Mouse (Mus musculus): ENCODE measurements around the gene Ninj2.

Gene Ninj2

GRCm38 (mm10) chr6:120179044-120179755 is 86.0 kb downstream of the Ninj2 start:
- DNase-seq (ENCODE audit: low spot score in 2 of 2), result no peak

GRCm38 (mm10) chr6:120179756-120180206 is 86.6 kb downstream of the Ninj2 start:
- DNase-seq (ENCODE audit: low spot score in 2 of 2), result no peak

- no peak for DNase-seq (ENCODE audit: low spot score in 2 of 2)
Observed at GRCm38 (mm10) chr6:120180492-120180891, 87.3 kb downstream of the Ninj2 start.

DNA sequence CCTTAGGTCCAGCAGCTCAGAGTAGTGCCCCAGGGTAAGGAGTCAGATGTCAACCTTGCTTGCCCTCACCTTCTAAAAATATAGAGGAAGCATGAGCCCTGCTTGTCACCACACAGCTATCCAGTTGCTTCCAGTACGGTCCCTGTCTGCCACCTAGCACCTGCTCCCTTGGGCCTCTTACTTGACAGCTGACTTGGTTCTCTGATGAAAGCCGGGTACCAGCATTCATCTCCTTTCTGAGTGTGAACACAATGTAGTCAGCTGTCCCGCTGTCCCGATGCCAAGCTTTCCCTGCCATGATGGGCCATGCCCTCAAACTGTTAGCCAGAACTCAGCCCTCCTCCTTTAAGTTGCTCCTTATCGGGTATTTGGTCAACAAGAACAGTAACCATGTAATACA is 89.0 kb downstream of the Ninj2 start:
- DNase-seq (ENCODE audit: low spot score in 2 of 2), result no peak

DNA sequence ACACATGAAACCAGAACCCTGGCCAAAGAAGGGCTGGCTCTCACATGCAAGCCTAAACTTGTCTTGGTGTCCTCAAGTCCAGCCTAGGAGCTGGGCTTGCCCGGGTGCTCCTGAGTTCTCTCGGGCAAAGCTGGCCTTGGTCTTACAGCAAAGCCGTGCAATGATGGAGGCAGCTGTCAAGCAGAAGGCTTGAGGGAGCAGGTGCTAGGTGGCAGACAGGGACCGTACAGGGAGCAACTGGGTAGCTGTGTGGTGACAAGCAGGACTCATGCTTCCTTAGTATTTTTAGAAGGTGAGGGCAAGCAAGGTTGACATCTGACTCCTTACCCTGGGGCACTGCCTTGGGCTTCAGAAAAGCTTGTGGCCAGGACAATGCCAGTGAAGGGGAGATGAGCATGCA is 90.6 kb downstream of the Ninj2 start:
- DNase-seq (ENCODE audit: low spot score in 2 of 2), result no peak

DNA sequence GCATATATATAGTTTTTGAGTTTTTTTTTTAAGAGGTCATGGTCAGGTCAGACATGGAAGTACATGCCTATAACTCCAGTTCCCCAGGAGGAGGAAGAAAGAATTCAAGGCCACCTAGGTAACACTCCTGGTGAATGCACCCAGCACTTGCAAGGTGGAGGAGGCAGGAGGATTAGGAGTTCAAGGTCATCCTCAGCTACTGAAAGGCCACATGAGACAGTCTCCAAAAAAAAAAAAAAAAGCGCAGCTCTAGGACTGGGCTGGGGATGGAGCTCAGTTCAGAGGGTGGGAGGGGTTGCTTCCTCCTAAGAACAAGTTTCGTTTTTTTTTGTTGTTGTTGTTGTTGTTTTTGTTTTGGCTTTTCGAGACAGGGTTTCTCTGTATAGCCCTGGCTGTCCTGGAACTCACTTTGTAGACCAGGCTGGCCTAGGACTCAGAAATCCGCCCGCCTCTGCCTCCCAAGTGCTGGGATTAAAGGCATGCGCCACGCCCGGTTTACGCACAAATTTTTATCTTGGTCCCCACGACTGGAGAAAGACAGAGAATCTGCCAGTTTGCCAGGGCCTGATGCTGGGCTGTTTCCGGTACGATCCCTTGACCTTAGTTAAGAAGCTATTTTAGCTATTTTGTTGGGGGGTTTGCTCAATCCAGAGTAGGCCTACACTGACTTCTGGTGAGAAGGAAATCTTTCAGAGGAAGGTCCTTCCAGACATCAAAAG is 92.0 kb downstream of the Ninj2 start:
- DNase-seq (ENCODE audit: low spot score in 2 of 2), result no peak

GRCm38 (mm10) chr6:120185756-120186155 is 92.6 kb downstream of the Ninj2 start:
- DNase-seq (ENCODE audit: low spot score in 2 of 2), result no peak

- DNase-seq (ENCODE audit: low spot score in 2 of 2), result no peak
Observed at GRCm38 (mm10) chr6:120186594-120186993, 93.4 kb downstream of the Ninj2 start.

GRCm38 (mm10) chr6:120187587-120188176 is 94.5 kb downstream of the Ninj2 start:
- no peak for DNase-seq (ENCODE audit: low spot score in 2 of 2)

GRCm38 (mm10) chr6:120188376-120189235 is 95.5 kb downstream of the Ninj2 start:
- no peak for DNase-seq (ENCODE audit: low spot score in 2 of 2)

GRCm38 (mm10) chr6:120189287-120189686 is 96.1 kb downstream of the Ninj2 start:
- DNase-seq (ENCODE audit: low spot score in 2 of 2), result no peak

GRCm38 (mm10) chr6:120190365-120190764 is 97.2 kb downstream of the Ninj2 start:
- no peak for DNase-seq (ENCODE audit: low spot score in 2 of 2)

GRCm38 (mm10) chr6:120190912-120191311 is 97.8 kb downstream of the Ninj2 start:
- no peak for DNase-seq (ENCODE audit: low spot score in 2 of 2)

DNA sequence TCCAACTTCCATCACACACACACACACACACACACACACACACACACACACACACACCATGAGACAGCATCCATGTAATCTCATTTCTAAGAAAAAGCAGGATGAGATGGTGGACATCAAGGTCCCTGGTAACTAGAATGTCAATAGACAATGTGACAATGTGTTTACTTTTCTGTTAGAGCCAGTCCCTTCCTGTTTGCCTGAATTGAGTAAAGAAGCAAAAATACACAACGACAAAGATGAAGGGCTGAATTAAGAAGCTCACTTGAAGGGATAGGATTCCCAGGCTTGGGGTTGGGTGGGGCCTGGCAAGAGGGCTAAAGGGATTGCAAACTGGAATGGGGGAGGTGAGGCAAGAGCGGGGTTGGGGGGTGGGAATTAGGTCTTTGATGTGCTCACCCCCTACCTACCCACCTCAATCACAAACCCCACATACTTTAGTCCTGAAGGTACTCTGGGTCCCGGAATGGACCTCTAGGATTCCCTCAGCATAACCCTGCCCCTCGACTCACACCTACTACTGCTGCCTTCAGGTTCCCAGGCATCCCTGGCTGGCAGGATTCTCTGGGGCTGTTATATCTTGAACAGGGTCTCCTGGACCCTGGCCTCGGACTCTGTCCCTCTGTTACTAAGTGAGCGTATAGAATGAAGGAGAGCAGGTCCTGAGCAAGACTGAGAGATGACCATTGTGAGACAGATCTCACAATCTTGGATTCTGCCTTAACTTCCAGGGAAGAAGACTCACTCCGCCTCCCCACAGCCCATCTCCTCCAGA is 98.4 kb downstream of the Ninj2 start:
- no peak for DNase-seq (ENCODE audit: low spot score in 2 of 2)

GRCm38 (mm10) chr6:120192211-120192870 is 99.2 kb downstream of the Ninj2 start:
- DNase-seq (ENCODE audit: low spot score in 2 of 2), result no peak

- DNase-seq (ENCODE audit: low spot score in 2 of 2), result peak; percentile 61 to 77
Observed at GRCm38 (mm10) chr6:120193174-120193573, 100.0 kb downstream of the Ninj2 start.

DNA sequence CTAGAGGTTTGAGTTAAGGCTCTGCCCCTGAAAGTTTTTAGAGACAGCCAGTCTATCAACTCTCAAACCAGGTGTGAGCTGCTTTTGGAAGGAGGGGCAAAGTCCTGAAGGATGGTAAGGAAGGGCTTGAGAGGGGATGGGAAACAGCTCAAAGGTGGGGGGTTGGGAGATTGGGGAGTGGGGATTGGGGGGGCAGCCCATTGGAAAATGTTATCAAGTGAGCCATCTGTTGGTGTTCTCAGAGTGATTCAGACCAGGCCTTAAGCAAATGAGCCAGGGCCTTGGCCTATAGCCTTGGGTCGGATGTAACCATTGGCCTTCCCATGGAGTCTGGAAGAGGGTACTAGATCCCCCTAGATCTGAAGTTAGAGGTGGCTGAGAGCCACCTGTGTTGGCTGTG is 100.6 kb downstream of the Ninj2 start:
- DNase-seq (ENCODE audit: low spot score in 2 of 2), result no peak

DNA sequence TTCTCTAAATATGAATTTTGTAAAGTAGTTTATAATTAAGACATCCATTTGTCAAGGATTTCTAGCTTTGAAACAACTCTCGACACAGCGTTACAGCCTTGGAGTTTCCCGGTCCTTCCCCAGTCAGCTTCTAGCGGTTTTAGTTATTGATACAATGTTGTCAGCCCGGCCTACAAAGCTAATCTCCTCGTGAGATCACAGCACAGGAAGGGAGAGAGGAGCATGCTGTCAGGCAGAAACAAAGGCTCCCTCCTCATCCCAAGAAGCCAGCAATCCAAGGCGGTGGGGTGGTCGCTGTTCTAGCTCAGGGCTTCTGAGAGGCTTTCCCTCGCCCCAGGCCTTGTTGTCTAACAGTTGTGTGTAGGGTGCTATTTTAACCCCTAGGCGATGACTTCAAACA is 101.2 kb downstream of the Ninj2 start:
- no peak for DNase-seq (ENCODE audit: low spot score in 2 of 2)

GRCm38 (mm10) chr6:120194963-120195362 is 101.8 kb downstream of the Ninj2 start:
- DNase-seq (ENCODE audit: low spot score in 2 of 2), result no peak

DNA sequence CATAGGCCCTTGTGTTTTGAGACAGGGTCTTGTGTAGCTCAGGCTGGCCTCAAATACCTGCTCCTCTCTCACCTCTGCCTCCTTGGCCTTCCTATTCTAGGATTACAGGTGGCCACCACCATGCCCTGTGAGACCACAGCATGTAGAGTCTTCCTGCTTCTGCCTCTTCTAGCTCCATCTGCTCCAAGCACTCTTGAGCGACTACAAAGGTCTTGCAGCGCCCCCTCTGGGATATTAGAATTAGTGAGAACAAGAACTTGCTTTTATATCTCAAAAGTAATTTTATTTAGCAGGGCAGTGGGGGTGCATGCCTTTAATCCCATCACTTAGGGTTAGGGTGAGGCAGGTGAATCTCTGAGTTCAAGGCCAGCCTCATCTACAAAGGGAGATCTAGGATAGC is 103.7 kb downstream of the Ninj2 start:
- no peak for DNase-seq (ENCODE audit: low spot score in 2 of 2)

DNA sequence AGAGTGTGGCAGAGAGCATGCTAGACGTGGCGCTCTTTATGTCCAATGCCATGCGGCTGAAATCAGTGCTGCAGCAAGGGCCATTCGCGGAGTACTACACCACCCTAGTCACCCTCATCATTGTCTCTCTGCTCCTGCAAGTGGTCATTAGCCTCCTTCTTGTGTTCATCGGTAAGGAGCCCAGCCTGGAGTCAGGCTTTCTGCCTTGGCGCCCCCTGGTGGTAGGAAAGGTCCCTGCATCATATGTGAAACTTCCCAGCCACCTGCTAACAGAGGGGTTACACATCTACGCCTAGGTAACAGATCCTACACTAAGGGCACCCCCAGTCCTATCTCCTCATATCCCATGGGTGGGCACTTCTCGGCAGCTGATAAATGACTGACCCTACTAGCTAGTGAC is 104.8 kb downstream of the Ninj2 start:
- DNase-seq (ENCODE audit: low spot score in 2 of 2), result peak; percentile 32 to 64
